Mouse (Mus musculus) C2C12 (cell line): ENCODE measurements around the gene Lrrtm3.
A peak's percentile ranks its signal among the peaks of the same experiment; 100 is the strongest.

Experiments
- CEBPB ChIP-seq: IDR thresholded peaks from one replicate; pipeline ENCODE4 v1.6.1; 2011; ENCODE audit warnings: low read depth, mild to moderate bottlenecking, control low read depth, moderate library complexity
- CTCF ChIP-seq: IDR thresholded peaks from one replicate; pipeline ENCODE4 v1.5.1; 2011; ENCODE audit not compliant: control insufficient read depth, insufficient read depth, insufficient read length
- FOSL1 ChIP-seq: IDR thresholded peaks from one replicate; pipeline ENCODE4 v1.8.0; 2011; ENCODE audit warnings: mild to moderate bottlenecking, low read length; ENCODE audit not compliant: poor library complexity, insufficient read depth, severe bottlenecking
- MAX ChIP-seq: IDR thresholded peaks from one replicate; pipeline ENCODE4 v1.6.1; 2011; ENCODE audit warnings: mild to moderate bottlenecking, control low read depth
- MYOD1 ChIP-seq: IDR thresholded peaks from one replicate; pipeline ENCODE4 v1.6.1; 2011; ENCODE audit warnings: low read depth; ENCODE audit not compliant: control insufficient read depth, insufficient read length
- MYOG ChIP-seq: IDR thresholded peaks from one replicate; pipeline ENCODE4 v1.6.1; 2011; ENCODE audit not compliant: control insufficient read depth, insufficient read length; ENCODE audit errors: extremely low read depth
- USF1 ChIP-seq: IDR thresholded peaks from one replicate; pipeline ENCODE4 v1.6.1; 2011; ENCODE audit warnings: low read depth, mild to moderate bottlenecking, control low read depth, moderate library complexity

DNA sequence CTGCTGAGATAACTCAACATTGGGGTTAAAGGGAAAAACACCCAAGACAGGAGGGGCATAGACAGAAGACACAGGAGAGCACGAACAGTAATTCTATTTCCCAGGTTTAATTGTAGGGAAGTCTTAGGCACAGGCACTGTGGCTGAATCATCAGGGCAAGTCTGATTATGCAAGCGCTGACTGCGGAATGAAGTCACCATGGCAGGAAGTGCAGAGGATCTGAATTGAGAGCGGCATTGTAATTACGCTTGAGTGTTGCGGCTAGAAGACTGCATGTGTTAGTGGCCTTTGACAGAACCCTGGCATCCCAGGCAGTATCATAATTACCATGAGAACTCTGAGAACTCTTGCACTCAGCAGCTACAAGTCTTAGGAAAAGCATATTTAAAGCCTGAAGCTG, 66.7 kb downstream of the Lrrtm3 start:
- TF ChIP-seq MYOD1 (no peak), CTCF (no peak), USF1 (no peak), MAX (no peak), CEBPB (peak; percentile 91), FOSL1 (no peak), MYOG (no peak)
